Mouse (Mus musculus): ENCODE results near the gene Cep162. TPM values are rescaled to one million over a fixed set of nuclear protein-coding genes. Genes with fewer than 3 reads are reported as not detected.

Gene Cep162
- polyA plus RNA-seq, 1 experiment from 2014 or later: 10.2 TPM

Other genes with a start within 250 kb of the Cep162 start
- gene Ripply2, start 240.0 kb downstream of the Cep162 start, polyA plus RNA-seq (2014; fragmentation: Nextera tagmentation; extraction: Ambion mirVana): not detected in 2 replicates
- 63.4 and 64.6 TPM in 2 replicates for gene Cyb5r4, start 233.5 kb downstream of the Cep162 start, polyA plus RNA-seq (2014; fragmentation: Nextera tagmentation; extraction: Ambion mirVana)
- gene Mrap2, start 111.2 kb downstream of the Cep162 start, polyA plus RNA-seq (2014; fragmentation: Nextera tagmentation; extraction: Ambion mirVana): 0.15 TPM in 1 of 2 replicates, not detected in the other